Mouse (Mus musculus): Measurements from ENCODE around the gene Olfr47. TPM values are rescaled to one million over a fixed set of nuclear protein-coding genes. Genes with fewer than 3 reads are reported as not detected.
A peak's percentile ranks its signal among the peaks of the same experiment; 100 is the strongest.
"Not testable (repeated sequence)": the region's sequence is repeated elsewhere in the genome, so short reads cannot be mapped to it uniquely, and the experiment has no call there.

Gene Olfr47
- total RNA-seq (2022), result not detected

DNA sequence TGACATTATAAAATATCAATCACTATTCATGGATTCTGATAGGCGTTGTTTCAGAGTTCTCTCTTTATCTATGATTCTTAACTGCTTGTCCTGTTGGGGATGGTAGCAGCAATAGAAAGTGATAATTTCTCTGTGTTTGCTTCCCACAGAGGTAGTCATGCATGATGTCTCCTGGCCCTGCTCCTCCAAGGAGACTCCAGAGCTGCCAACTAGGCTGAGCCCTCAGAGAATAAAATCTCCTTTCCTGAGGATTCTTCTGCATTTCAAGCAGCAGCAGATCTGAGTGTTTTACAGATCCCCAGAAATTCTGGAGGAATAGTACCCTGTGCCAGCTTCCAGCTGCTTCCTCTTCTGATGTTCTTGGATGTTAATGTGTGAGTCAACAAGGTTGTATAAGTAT, at the start of gene Olfr47:
Gene Olfr47, plus strand, starts transcription at position 275 of the 400 bp plus-strand sequence.
- not testable (repeated sequence) for DNase-seq

DNA sequence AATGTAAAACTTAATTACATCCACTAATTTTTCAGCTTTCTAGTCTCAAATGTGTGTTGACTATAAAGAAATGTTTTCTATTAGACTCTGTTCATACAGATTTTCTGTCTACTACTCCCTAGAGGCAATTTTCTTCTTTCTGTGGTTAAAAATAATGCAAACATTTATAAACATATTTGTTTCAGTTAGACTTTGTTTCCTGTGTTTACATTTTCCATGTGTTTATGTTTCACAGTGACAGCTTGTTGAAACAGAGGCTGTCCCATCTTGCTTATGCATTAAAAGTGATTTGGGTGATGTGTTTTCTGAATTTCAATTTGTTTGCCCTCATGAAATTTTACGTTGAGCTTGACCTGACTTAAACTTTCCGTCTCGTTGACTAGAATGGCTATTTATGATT, 40.3 kb upstream of the Olfr47 start:
- no peak for DNase-seq

DNA sequence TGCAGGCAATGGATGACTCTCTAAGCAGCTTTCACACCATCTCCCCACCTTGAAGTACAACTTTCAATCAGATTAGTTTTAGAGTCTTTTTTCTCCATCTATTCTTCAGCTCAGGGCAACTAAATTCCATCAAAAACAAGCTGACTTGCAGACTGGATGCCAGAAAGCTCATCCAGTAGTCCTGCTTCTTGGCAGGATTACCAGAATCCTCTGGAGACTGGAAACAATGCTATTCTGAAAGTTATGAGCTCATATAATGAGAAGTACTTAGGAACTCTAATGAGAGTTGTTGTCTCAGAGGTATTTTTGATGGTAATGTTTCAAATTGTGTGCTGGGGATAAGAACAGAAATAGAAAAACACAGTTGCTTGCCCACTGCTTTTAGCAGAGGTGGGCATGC, 34.5 kb upstream of the Olfr47 start, which contains the start of gene Olfr435:
Gene Olfr435, plus strand, starts transcription at position 366 of the 400 bp plus-strand sequence.
- no peak for DNase-seq

DNA sequence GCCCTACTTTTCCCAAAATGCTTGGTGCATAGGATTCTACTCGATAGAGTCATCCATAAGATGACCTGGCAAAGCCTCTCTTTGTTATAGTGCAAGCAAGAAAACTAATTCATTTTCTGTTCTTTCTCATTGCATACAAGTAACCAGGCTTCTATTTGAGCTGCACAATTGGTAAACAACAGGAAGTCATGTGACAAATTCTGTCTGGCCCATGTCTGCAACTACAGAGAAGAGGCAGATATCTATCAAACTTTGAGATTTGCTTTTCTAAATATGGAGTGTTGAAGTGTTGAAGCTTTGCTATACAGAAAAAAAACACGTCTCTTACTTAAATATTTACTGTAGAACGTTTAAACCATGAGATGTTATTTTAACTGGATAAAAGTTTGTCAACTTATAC, 33.2 kb upstream of the Olfr47 start:
- DNase-seq, result no peak

DNA sequence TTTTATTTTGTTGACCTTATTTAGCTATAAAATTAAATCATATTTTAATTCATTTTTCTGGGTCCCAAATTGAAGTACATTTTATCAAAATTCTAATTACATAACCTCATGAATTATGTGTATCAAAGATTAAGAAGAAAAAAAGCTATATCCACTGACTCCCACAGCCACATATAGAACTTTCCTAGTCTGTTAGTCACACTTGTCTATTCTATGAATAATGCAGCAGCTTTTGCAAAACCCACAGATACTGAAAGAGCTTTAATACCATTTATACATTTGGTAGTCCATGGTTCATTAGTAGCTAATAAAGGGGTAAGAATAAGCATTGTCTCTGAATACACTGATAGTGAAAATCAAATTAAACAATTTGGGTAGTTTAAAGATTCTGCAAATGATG, 28.5 kb upstream of the Olfr47 start:
- DNase-seq, result no peak

DNA sequence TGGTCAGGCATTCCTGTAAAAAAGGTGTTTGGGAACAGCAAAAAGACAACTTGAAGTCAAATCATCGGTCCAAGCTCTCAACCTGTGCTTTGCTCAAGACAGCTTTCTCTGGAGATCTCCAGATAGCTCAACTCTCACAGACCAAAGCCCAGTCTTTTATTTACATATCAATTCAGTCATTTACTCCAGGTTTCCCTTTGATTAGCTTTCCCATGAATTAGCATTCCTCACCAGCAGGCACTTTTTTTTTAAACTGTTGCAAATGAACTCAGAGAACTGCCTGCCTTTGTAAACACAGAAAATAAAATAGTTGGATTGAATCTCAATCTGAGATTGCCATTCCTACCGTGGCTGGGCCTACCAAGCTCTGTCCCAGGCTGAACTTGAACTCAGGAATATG, 26.0 kb upstream of the Olfr47 start:
- no peak for DNase-seq

DNA sequence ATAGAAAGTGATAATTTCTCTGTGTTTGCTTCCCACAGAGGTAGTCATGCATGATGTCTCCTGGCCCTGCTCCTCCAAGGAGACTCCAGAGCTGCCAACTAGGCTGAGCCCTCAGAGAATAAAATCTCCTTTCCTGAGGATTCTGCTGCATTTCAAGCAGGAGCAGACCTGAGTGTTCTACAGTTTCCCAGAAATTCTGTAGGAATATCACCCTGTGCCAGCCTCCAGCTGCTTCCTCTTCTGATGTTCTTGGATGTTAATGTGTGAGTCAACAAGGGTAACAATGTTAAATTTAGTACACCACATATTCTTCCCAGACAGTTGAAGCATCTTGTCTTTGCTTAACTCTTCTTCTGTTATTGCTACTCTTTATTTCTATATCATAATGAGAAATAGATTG, 18.5 kb upstream of the Olfr47 start, which contains the start of gene Olfr434:
Gene Olfr434, plus strand, starts transcription at position 149 of the 400 bp plus-strand sequence.
- DNase-seq, result not testable (repeated sequence)

DNA sequence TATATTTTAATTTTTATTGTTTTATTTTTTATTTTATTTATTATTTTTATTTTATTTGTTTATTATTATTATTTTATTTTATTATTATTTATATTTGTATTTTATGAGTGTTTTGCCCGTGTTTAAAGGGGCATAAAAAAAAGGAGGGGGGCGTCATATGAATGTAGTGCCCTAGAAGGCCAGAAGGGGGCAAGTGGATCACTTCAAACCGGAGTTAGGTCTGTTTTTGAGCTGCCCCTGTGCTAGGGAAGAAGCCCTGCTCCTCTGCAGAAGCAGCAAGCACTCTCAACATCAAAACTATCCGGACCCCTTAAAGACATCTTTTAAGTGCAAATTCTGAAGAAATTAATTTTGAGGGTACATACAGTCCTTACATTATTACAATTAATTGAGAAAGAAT, 10.7 kb downstream of the Olfr47 start:
- no peak for DNase-seq

DNA sequence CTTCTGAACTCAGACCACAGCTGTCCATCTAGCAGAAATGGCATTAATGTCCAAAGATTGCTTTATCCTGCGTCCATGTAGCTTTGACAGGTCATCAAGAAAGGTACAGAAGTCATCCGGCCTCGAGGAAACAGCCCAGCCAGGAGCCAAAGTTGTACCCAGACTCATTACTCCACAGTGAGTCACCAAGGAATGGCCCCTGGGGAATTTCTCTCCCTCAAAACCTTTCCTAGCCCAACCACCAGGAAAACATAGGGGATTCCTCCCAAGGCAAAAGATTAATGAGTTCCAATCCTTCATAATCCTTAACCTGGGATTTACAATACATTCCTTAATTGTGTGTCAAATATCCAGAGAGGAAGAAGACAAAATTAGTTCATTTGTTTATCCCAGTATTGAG, 16.1 kb downstream of the Olfr47 start:
- no peak for DNase-seq

DNA sequence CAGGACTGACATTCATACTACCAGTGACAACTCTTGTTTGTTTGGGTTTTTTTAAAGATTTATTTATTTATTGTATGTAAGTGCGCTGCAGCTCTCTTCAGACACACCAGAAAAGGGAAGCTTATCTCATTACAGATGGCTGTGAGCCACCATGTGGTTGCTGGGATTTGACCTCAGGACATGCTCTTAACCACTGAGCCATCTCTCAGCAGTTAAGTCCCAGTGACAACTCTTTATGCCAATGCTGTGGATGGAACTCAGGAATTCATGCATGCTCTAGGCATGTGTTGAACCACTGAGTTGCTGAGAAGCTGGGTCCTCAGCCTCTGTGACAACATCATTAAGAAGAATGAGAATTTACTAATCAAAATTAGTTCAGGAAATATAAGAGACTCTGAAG, 21.7 kb downstream of the Olfr47 start:
- DNase-seq, result no peak

DNA sequence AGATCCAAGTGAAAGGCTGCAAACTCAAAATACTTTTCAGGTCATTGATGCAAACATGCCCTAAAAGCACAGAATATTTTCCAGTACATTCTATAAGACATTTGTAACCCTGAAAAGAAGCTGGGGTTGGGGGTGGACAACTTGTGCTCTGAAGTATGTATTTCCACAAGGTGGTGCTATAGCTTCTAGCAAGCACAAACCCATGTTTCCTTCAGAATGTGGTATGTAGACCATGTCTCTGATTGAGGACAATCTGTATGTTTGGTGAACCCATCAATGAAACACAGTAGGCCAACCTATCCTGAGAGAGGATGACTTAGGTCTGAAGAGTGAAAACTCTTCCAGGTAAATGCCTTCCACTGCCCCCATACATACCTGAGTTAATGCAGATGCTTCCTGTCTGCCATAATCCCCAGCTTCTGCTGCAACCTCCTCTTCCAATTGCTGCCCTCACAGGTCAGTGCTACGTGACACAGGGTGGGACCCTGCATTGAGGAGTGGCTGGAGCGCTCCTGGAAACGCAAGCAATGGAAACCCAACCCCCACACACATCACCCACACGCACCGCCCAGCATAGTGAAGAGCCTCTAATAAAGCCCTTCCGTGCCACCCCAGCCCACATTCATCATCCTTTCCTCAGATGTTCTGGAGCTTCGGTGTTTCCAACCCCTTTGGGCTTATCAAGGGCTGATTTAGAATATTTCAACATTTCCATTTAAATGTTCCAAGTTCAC, 23.0 kb downstream of the Olfr47 start:
- DNase-seq, result no peak

DNA sequence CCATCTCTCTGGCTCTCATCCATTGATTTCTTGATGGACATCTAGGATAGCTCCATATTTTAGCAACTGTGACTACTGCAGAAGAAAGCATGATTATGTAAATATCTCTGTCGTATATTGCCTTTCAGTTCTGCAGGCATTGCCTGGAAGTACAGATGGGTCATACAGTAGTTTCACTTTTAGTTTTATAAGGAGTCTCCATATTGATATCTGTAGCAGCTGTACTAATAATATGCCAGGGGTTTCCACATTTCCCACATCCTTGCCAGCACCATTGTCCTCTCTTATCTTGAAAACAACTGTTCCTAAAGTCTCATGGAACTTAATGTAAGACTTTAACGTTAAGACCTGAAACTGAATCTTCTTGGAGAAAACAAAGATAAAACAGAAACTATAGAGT, 29.4 kb downstream of the Olfr47 start:
- DNase-seq, result no peak

DNA sequence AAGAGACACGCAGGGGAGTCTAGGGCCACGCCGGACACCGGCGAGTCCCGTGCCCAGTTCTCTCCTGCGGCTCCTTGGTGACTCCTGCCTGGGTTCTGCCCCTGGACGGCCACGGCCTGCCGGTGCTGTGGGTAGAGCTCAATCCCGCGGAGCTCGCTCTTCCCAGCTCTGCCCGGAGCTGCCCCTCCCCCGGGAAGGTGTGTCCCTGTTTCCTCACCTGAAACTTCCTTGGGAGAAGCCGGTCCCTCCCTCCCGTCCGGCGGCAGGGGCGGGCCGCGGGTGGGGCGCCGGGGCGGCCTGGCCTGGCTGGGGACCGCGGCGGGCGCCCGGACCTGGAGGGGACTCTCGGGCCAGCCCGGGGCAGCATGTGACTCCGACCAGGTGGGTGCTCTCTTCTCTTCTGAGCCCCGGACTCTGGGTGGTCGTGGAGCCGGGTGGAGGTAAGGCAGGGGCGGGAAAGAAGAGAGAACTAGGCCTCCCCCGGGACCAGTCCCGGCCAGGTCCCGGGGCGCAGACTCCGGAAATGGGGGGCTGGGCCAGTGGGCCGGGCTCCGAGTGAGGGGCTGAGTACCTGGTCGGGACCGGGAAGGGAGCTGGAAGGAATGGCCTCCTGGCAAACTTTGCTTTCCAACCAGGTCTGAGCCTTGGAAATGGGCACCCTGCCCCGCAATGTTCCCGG, 34.2 kb downstream of the Olfr47 start, which contains the start of gene Arhgef5:
Gene Arhgef5, plus strand, starts transcription at position 220 of the 679 bp plus-strand sequence.
- DNase-seq, result peak; percentile 43

DNA sequence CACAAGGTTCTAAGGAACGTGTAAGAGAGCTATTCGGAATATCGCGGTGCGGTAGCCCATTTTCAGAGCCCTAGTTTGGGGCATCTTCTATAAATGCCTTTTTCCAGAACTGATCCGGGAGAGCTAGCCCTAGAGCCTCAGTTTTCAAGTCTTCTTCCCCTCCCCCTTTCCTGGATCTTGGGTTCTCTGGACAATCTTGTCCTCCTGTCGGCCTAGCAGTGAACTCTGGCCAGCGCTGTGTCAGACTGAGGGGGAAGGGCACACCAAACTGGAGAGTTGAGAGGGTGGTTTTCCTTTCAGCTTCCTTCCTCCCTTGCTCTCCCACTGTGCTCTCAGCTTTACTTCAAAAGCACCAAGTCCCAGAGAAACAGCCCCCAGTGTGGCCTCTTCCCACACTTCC, 35.0 kb downstream of the Olfr47 start:
- DNase-seq, result peak; percentile 13

DNA sequence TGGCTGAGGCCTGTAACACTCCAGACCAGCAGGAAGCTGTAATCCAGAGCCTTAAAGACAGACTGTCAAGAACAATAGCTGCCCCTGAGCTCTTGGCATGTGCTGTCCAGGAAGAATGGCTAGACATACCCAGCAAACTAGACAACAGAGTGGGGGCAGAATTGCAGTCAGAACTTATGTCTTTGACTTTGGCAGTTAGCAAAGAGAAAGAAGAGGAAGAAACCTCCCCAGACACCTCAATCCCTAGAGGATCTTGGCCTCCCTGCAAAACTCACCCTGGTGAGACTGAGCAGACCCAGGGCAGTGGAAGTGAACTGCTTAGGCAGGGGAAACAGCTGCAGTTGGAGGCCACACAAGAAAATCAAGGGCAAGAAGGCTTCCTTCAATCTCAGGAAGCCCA, 41.3 kb downstream of the Olfr47 start:
- DNase-seq, result no peak

DNA sequence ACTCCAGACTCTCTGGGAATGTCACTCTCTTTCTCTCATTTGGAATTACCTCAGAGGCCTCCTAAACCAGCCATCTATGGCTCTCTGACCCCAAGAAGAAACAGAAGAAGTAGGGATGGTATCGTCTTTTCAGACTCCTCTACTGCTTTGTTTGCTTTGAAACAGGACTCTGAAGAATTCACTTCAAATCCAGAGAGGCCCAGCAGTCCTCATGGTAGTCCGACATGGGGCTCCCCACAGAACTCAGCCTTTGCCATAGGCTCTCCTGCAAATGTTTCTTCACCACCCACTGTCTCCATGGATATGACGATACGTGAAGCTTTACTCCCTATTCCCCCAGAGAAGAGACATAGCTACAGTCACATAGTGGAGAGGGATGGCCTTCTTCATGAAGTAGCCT, 42.8 kb downstream of the Olfr47 start:
- DNase-seq, result no peak

DNA sequence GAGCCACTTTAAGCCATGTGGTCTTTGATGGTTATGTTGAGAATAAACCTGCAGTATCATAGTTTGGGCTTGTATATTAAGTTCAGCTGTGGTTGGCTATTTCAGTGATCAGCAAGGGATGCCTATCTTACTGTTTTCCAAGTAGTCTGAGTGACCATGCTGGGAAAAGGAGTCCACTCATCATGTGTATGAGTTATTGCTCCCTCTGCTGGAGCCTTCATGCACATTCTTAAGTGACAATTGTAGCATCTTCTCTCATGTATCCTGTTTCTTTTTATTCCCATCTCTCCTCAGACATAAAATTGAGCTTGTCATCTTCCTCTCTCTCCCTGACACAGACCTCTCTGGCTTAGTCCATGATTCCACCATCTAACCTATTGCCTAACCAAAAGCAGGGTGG, 46.9 kb downstream of the Olfr47 start:
- no peak for DNase-seq

DNA sequence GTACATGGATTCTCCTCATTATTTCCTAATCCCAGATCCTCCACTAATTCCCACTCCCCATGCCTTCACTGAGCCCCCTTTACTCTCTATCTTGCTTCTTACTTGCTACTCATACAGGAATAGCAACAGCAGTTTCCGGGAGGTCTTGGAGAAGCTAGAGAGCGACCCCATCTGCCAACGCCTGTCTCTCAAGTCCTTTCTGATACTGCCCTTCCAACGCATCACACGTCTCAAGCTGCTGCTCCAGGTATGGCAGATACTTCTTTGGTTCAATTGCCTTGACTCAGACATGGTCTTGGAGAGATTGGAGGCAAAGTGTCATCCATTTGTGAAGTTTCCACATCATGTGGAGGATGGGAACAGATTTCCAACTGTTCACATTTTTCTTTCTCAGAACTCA, 49.2 kb downstream of the Olfr47 start:
- no peak for DNase-seq

Other genes starting within 250 kb of the Olfr47 start
- not detected for gene Olfr441, start 125.2 kb upstream of the Olfr47 start, total RNA-seq (2022)
- gene Olfr237-ps1, start 85.0 kb upstream of the Olfr47 start, total RNA-seq (2022), result not detected
- not detected for gene Olfr437, start 68.2 kb upstream of the Olfr47 start, total RNA-seq (2022)
- not detected for gene Olfr13, start 59.4 kb upstream of the Olfr47 start, total RNA-seq (2022)
- gene Olfr435, start 34.4 kb upstream of the Olfr47 start, total RNA-seq (2022), result not detected
- gene Olfr434, start 18.5 kb upstream of the Olfr47 start, total RNA-seq (2022), result not detected
- gene Arhgef5, start 34.1 kb downstream of the Olfr47 start, total RNA-seq (2022), result 10 to 100 TPM; 20.5 to 35.0 (median 24.1) TPM
- gene Nobox, start 78.0 kb downstream of the Olfr47 start, total RNA-seq (2022), result under 1 TPM in 2 of 4 experiments, not detected in 2; 0.12 to 0.18 TPM